Comparison of ENCODE assay signal across 8 mouse cellular contexts in genomic region chr2:85047596-85048167, GRCm38 (mm10). TPM values are rescaled to one million over a fixed set of nuclear protein-coding genes. Genes with fewer than 3 reads are reported as not detected.
A peak's percentile ranks its signal among the peaks of the same experiment; 100 is the strongest.
DNase-seq lines count a peak whose midpoint lies in the region; ATAC-seq and TF ChIP-seq lines count a peak whose summit lies in the region.

Gene Tnks1bp1 (plus strand): TSS chr2:85048022.

- DNase-seq in ES-E14 (ENCODE audit: low read depth, low spot score) = peak; percentile 87
- peak; percentile 96 for DNase-seq in cerebellum, adult 11-12 months
- peak; percentile 97 for DNase-seq in heart, postnatal 25 days (ENCODE audit: low spot score)
- peak; percentile 92 to 97 for DNase-seq in layer of hippocampus, adult 18-20 months (ENCODE audit: low spot score in 2 of 2)
- DNase-seq in lung, adult 2 months = peak; percentile 99
- peak; percentile 93 to 95 for DNase-seq in thymus, adult 18-20 months

- in situ Hi-C loops in ES-E14 (cut with MboI; ENCODE audit: low sequenced_read_pairs in 2 of 2, unreplicated experiment in 2 of 2) = no loop called here

- peak; percentile 84 for ATAC-seq in forebrain, embryonic 15.5 days (replicated peaks)
- peak; percentile 88 for ATAC-seq in neutrophil, adult 5-6 weeks (ENCODE audit: extremely low read depth, insufficient number of reproducible peaks, low FRiP score, poor library complexity, severe bottlenecking)

- WGBS in forebrain, embryonic 15.5 days = under 1% methylated on average over 42 of the region's 42 CpGs
- WGBS in lung, adult 2 months = under 1% methylated on average over 42 of the region's 42 CpGs

- TF ChIP-seq CTCF in lung, adult 2 months (IDR thresholded peaks at IDR 0.05; ENCODE audit: insufficient read depth, low read length) = no peak

- H3K27ac ChIP-seq in ES-E14 (ENCODE audit: insufficient read depth, low read depth, low read length, poor library complexity, severe bottlenecking) = peak within 1 kb of the TSS; percentile 60
- H3K27ac ChIP-seq in forebrain, embryonic 15.5 days (replicated peaks) = peak within 1 kb of the TSS; percentile 90

- H3K36me3 ChIP-seq in ES-E14 (ENCODE audit: control insufficient read depth, insufficient read depth, low read length, poor library complexity, severe bottlenecking) = peaks cover 44% of the 10 kb centered on the region
- H3K36me3 ChIP-seq in forebrain, embryonic 15.5 days = peaks cover 53% of the 10 kb centered on the region

- H3K9me3 ChIP-seq in ES-E14 (ENCODE audit: control insufficient read depth, insufficient read depth, low read depth, low read length) = no peaks in the 10 kb centered on the region
- no peaks in the 10 kb centered on the region for H3K9me3 ChIP-seq in forebrain, embryonic 15.5 days

- peak; percentile 57; the same call in 1 of the 2 replicates for TF ChIP-seq POLR2A in lung, adult 2 months (IDR thresholded peaks at IDR 0.05; ENCODE audit: borderline replicate concordance, extremely low read depth, low read depth, low read length)

- peak within 1 kb of the TSS; percentile 86 to 88 for H3K4me3 ChIP-seq in ES-E14 (ENCODE audit: insufficient read depth in 1 of 2, low read depth in 1 of 2, low read length in 2 of 2, poor library complexity in 1 of 2, severe bottlenecking in 1 of 2)
- peak within 1 kb of the TSS; percentile 69 for H3K4me3 ChIP-seq in forebrain, embryonic 15.5 days
- peak within 1 kb of the TSS; percentile 72 for H3K4me3 ChIP-seq in lung, adult 2 months (replicated peaks; ENCODE audit: extremely low read depth, low read depth, low read length)

- intact Hi-C loops in heart, postnatal 25 days (cut with DNase I) = no loop called here

- peaks cover 5 to 25% of the 10 kb centered on the region in 2 experiments; a peak in 3 of 4 replicates for H3K4me1 ChIP-seq in ES-E14 (ENCODE audit: control insufficient read depth in 2 of 2, insufficient read depth in 2 of 2, low read length in 2 of 2, poor library complexity in 1 of 2)
- H3K4me1 ChIP-seq in forebrain, embryonic 15.5 days = peaks cover 38% of the 10 kb centered on the region
- peaks cover 16% of the 10 kb centered on the region for H3K4me1 ChIP-seq in lung, adult 2 months (ENCODE audit: control insufficient read depth, insufficient read depth, low read length)

- H3K9ac ChIP-seq in ES-E14 (ENCODE audit: insufficient read depth, low read depth, low read length, poor library complexity, severe bottlenecking) = peak within 1 kb of the TSS; percentile 72
- peak within 1 kb of the TSS; percentile 69 for H3K9ac ChIP-seq in forebrain, embryonic 15.5 days (replicated peaks)

- H3K27me3 ChIP-seq in forebrain, embryonic 15.5 days = no peaks in the 10 kb centered on the region

- H3K4me2 ChIP-seq in forebrain, embryonic 15.5 days (replicated peaks) = peak within 1 kb of the TSS; percentile 58

TF ChIP-seq in ES-E14, 5 proteins besides CTCF, POLR2A, EP300 and RAD21:
- TF ChIP-seq ZC3H11A (IDR thresholded peaks at IDR 0.05; ENCODE audit: borderline replicate concordance, low read depth, low read length) (no peak), HCFC1 (IDR thresholded peaks at IDR 0.05; ENCODE audit: borderline replicate concordance, insufficient read depth, low read length) (peak; percentile 63; the same call in 1 of the 2 replicates)

RNA-seq across cellular contexts. Expression of gene Tnks1bp1, which starts in this region (rescaled TPM):
- total RNA-seq in ES-E14 (2012; rRNA removed) = 36.7 and 61.9 TPM in 2 replicates
- 22.0 and 29.2 TPM in 2 replicates for polyA plus RNA-seq in forebrain, embryonic 15.5 days (2015; fragmentation: Nextera tagmentation; extraction: Ambion mirVana)
- total RNA-seq in heart, postnatal 25 days (2021) = 10 to 100 TPM; 63.2 to 65.0 TPM
- total RNA-seq in layer of hippocampus, adult 18-20 months (2021) = 100 to 1,000 TPM; 175 to 194 TPM
- 208 and 218 TPM in 2 replicates for polyA plus RNA-seq in lung, adult 2 months (2012; rRNA removed)
- 10.6 and 13.3 TPM in 2 replicates for total RNA-seq in neutrophil, adult 5-6 weeks (2017)

Comparison
In these comparisons a context has a peak if more than half of its experiments do, and no peak if none do; other contexts are left out.
1. Peak in every context shown above with its lines: DNase-seq, ATAC-seq, H3K4me3 ChIP-seq and H3K27ac ChIP-seq.